Mouse (Mus musculus): Measurements from ENCODE around the gene Fam131a. TPM values are rescaled to one million over a fixed set of nuclear protein-coding genes. Genes with fewer than 3 reads are reported as not detected.

Fam131a gene
- polyA plus RNA-seq, 1 experiment from 2014 or later: 2.9 TPM

GRCm38 (mm10) chr16:20675213-20675612, 17.8 kb upstream of the Fam131a start:
- H3K4me3 ChIP-seq: peak overlapping the region; percentile 100
- H3K36me3 ChIP-seq (replicated peaks): peaks cover 65% of the 10 kb centered on the region

GRCm38 (mm10) chr16:20676702-20677101, 16.3 kb upstream of the Fam131a start:
- DNase-seq (ENCODE audit: low spot score): no peak
- Histone ChIP-seq H3K36me3 (replicated peaks) (peaks cover 80% of the 10 kb centered on the region), H3K27ac (replicated peaks) (no peak overlapping the region), H3K9me3 (no peaks in the 10 kb centered on the region), H3K27me3 (replicated peaks; ENCODE audit: low read depth, poor library complexity, severe bottlenecking) (no peaks in the 10 kb centered on the region), H3K4me3 (no peak overlapping the region), H3K4me1 (peaks cover 25% of the 10 kb centered on the region)
- WGBS: 90% methylated on average over 4 of the region's 4 CpGs

More at GRCm38 (mm10) chr16:20675213-20675612, 17.8 kb upstream of the Fam131a start:
- no peak overlapping the region for H3K27ac ChIP-seq (replicated peaks)
- no peaks in the 10 kb centered on the region for H3K27me3 ChIP-seq (replicated peaks; ENCODE audit: low read depth, poor library complexity, severe bottlenecking)
- DNase-seq (ENCODE audit: low spot score): no peak
- 90% methylated on average over 6 of the region's 6 CpGs for WGBS
- H3K4me1 ChIP-seq: peaks cover 26% of the 10 kb centered on the region
- no peaks in the 10 kb centered on the region for H3K9me3 ChIP-seq

DNA sequence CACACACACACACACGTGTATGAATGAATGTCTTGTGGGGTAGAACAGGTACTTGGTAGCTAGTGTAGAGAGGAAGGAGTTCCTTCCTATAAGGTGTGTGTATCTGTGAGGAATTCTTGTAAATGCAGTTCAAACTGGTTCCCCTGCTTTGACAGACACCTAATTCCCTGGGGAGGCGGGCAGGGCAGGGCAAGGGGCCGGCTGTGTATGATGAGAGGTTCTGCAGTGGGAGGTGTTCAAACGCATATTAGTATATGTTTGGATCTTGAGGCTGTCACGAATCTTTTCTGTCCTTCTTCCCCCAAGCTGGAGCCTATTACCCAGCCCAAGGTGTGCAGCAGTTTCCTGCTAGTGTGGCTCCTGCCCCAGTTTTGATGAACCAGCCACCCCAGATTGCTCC, 15.7 kb upstream of the Fam131a start:
- no peak for DNase-seq (ENCODE audit: low spot score)
- WGBS: 88% methylated on average over 5 of the region's 5 CpGs
- H3K36me3 ChIP-seq (replicated peaks): peaks cover 87% of the 10 kb centered on the region
- H3K27ac ChIP-seq (replicated peaks): no peak overlapping the region
- no peaks in the 10 kb centered on the region for H3K9me3 ChIP-seq
- H3K4me3 ChIP-seq: no peak overlapping the region
- peaks cover 21% of the 10 kb centered on the region for H3K4me1 ChIP-seq
- H3K27me3 ChIP-seq (replicated peaks; ENCODE audit: low read depth, poor library complexity, severe bottlenecking): no peaks in the 10 kb centered on the region

DNA sequence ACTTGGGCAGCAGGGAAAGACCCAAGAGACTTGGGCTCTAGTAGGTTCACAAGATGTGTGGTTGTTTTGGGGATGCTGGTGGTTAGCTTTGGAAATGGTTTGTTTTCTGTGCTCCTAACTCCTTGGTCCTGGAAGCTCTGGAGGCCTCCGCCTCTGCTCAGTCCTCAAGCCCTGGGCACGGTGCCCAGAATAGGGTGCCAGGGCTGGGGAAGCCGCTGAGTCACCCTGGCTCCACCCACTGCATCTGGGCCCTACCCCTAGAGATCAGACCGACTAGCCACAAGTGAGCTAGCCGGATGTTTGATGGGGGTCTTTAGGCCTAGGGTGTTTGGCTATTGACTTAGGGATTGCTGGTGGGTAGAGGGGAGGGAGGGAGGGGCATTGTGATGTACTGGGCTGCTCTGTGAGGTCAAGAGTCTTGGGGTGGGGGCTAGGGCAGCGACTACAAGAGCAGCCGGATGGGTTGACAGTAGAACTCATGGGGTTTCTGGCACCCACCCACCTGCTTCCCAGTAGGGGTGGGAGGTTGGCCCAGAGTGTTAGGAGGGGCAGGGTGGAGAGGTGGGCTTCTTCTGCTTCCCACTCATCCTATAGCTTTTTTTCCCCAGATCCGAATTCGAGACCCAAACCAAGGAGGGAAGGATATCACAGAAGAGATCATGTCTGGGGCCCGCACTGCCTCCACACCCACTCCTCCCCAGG, 14.9 kb upstream of the Fam131a start:
- H3K9me3 ChIP-seq: no peaks in the 10 kb centered on the region
- no peaks in the 10 kb centered on the region for H3K27me3 ChIP-seq (replicated peaks; ENCODE audit: low read depth, poor library complexity, severe bottlenecking)
- 89% methylated on average over 10 of the region's 10 CpGs for WGBS
- H3K27ac ChIP-seq (replicated peaks): no peak overlapping the region
- H3K4me3 ChIP-seq: no peak overlapping the region
- peaks cover 21% of the 10 kb centered on the region for H3K4me1 ChIP-seq
- DNase-seq (ENCODE audit: low spot score): no peak
- peaks cover 94% of the 10 kb centered on the region for H3K36me3 ChIP-seq (replicated peaks)

DNA sequence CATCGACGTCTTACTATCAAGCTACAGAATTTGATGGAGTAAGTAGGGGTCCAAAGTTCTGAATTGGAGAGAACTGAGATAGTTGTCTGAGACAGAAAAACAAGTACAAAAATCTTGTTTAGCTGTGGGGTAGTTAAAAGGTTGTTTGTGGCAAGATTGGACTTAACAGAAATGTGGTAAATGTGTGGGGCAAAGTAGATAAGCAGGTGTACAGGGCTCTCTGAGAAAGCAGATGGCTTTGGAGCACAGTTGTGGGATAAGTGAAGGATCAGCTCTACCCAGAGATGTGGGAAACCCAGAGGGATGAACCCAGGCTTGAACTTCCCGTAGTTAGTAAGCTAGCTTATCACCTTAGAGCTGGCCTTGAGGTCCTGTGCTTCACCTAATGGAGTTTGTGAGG, 2.3 kb upstream of the Fam131a start:
- Histone ChIP-seq H3K9me3 (no peaks in the 10 kb centered on the region), H3K4me1 (peaks cover 30% of the 10 kb centered on the region), H3K36me3 (replicated peaks) (peaks cover 70% of the 10 kb centered on the region), H3K27me3 (replicated peaks; ENCODE audit: low read depth, poor library complexity, severe bottlenecking) (peaks cover 18% of the 10 kb centered on the region), H3K27ac (replicated peaks) (no peak overlapping the region), H3K4me3 (no peak overlapping the region)
- no peak for DNase-seq (ENCODE audit: low spot score)
- 92% methylated on average over 3 of the region's 3 CpGs for WGBS

DNA sequence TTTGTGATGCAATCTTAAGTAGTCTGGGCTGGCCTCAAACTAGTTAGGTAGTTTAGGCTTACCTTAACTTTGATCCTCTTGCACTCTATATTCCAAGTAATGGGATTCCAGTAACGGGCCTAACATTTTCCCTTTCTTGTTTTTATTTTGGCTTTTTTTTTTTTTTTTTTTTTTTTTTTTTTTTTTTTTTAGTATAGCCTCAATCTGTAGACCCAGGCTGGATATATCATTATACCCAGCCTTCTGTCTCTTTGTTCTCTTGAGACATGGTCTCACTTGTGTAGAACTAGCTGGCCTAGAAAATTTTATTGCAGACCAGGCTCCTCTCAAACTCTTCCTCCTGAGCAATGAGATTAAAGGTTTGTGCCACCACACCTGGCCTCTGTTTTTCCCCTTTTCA, 1.4 kb upstream of the Fam131a start:
- DNase-seq (ENCODE audit: low spot score): no peak
- peaks cover 62% of the 10 kb centered on the region for H3K36me3 ChIP-seq (replicated peaks)
- WGBS: 83% methylated on average over 1 of the region's 1 CpGs
- peaks cover 39% of the 10 kb centered on the region for H3K4me1 ChIP-seq
- peaks cover 26% of the 10 kb centered on the region for H3K27me3 ChIP-seq (replicated peaks; ENCODE audit: low read depth, poor library complexity, severe bottlenecking)
- no peaks in the 10 kb centered on the region for H3K9me3 ChIP-seq
- H3K4me3 ChIP-seq: no peak overlapping the region
- no peak overlapping the region for H3K27ac ChIP-seq (replicated peaks)

- peaks cover 33% of the 10 kb centered on the region for H3K27me3 ChIP-seq (replicated peaks; ENCODE audit: low read depth, poor library complexity, severe bottlenecking)
- H3K4me3 ChIP-seq: peak overlapping the region; percentile 74
- no peak overlapping the region for H3K27ac ChIP-seq (replicated peaks)
- peak; percentile 36 for DNase-seq (ENCODE audit: low spot score)
- 48% methylated on average over 16 of the region's 16 CpGs for WGBS
- no peaks in the 10 kb centered on the region for H3K9me3 ChIP-seq
- peaks cover 54% of the 10 kb centered on the region for H3K36me3 ChIP-seq (replicated peaks)
- peaks cover 41% of the 10 kb centered on the region for H3K4me1 ChIP-seq
Measured at GRCm38 (mm10) chr16:20692241-20692965, 638 bp upstream of the Fam131a start.

GRCm38 (mm10) chr16:20694781-20695180, 1.7 kb downstream of the Fam131a start:
- WGBS: 83% methylated on average over 8 of the region's 8 CpGs
- H3K4me1 ChIP-seq: peaks cover 41% of the 10 kb centered on the region
- no peaks in the 10 kb centered on the region for H3K9me3 ChIP-seq
- no peak overlapping the region for H3K27ac ChIP-seq (replicated peaks)
- H3K4me3 ChIP-seq: no peak overlapping the region
- H3K36me3 ChIP-seq (replicated peaks): peaks cover 30% of the 10 kb centered on the region
- peaks cover 46% of the 10 kb centered on the region for H3K27me3 ChIP-seq (replicated peaks; ENCODE audit: low read depth, poor library complexity, severe bottlenecking)
- DNase-seq (ENCODE audit: low spot score): no peak

DNA sequence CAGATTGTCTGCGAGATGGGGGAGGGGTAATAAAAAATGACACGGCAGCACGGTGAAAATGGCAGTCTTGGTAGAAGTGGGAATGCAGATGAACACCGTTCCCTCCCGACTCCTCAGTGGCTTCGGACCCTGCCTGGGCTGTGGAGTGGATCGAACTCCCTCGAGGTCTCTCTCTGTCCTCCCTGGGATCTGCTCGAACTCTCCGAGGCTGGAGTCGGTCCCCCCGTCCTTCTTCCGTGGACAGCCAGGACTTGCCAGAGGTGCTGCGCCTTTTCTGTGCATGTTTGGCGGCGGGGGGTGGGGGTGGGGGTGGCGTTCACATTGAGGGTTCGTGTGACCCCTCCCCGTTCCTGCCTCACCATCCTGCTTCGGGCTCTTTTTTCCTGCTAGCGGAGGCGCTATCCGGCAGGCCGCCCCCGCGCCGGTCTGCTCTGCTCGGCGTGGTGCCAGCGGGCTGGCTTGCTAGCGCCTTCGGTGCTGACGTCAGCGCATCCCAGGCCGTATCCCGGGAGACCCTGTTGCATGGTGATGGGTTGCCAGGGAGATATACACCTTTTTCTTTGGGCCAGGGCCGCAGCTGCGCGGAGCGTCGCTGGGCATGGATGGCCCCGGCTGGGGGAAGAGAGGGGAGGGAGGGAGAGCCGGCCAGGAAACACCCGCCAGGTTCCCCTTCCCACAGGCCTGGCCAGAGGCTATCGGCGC, 2.7 kb downstream of the Fam131a start:
- Histone ChIP-seq H3K27ac (replicated peaks) (peak overlapping the region; percentile 74), H3K27me3 (replicated peaks; ENCODE audit: low read depth, poor library complexity, severe bottlenecking) (peaks cover 46% of the 10 kb centered on the region), H3K36me3 (replicated peaks) (peaks cover 20% of the 10 kb centered on the region), H3K9me3 (no peaks in the 10 kb centered on the region), H3K4me3 (peak overlapping the region; percentile 61), H3K4me1 (peaks cover 48% of the 10 kb centered on the region)
- DNase-seq (ENCODE audit: low spot score): peak; percentile 83
- WGBS: 5% methylated on average over 46 of the region's 46 CpGs

- Histone ChIP-seq H3K4me1 (peaks cover 49% of the 10 kb centered on the region), H3K36me3 (replicated peaks) (peaks cover 14% of the 10 kb centered on the region), H3K9me3 (no peaks in the 10 kb centered on the region), H3K27ac (replicated peaks) (no peak overlapping the region), H3K27me3 (replicated peaks; ENCODE audit: low read depth, poor library complexity, severe bottlenecking) (peaks cover 43% of the 10 kb centered on the region), H3K4me3 (no peak overlapping the region)
- no peak for DNase-seq (ENCODE audit: low spot score)
- 79% methylated on average over 5 of the region's 5 CpGs for WGBS
Measured at GRCm38 (mm10) chr16:20699266-20699665, 6.2 kb downstream of the Fam131a start.

- Histone ChIP-seq H3K4me3 (no peak overlapping the region), H3K9me3 (no peaks in the 10 kb centered on the region), H3K4me1 (peaks cover 48% of the 10 kb centered on the region), H3K36me3 (replicated peaks) (peaks cover 21% of the 10 kb centered on the region), H3K27ac (replicated peaks) (peak overlapping the region; percentile 35), H3K27me3 (replicated peaks; ENCODE audit: low read depth, poor library complexity, severe bottlenecking) (peaks cover 36% of the 10 kb centered on the region)
- 33% methylated on average over 5 of the region's 5 CpGs for WGBS
- DNase-seq (ENCODE audit: low spot score): no peak
Measured at GRCm38 (mm10) chr16:20700036-20700435, 7.0 kb downstream of the Fam131a start.

- Histone ChIP-seq H3K27ac (replicated peaks) (peak overlapping the region; percentile 77), H3K4me3 (peak overlapping the region; percentile 21), H3K9me3 (no peaks in the 10 kb centered on the region), H3K4me1 (peaks cover 35% of the 10 kb centered on the region), H3K36me3 (replicated peaks) (peaks cover 34% of the 10 kb centered on the region), H3K27me3 (replicated peaks; ENCODE audit: low read depth, poor library complexity, severe bottlenecking) (peaks cover 23% of the 10 kb centered on the region)
- no peak for DNase-seq (ENCODE audit: low spot score)
- 47% methylated on average over 7 of the region's 7 CpGs for WGBS
Measured at GRCm38 (mm10) chr16:20701316-20701715, 8.3 kb downstream of the Fam131a start.
